Mouse (Mus musculus) stomach, postnatal 0 days (tissue): ENCODE results near the gene Dock1.

Experiments
- CTCF ChIP-seq: IDR thresholded peaks from 2 replicates; pipeline ENCODE4 v1.5.1; 2016; ENCODE audit warnings: antibody characterized with exemption, low read depth, mild to moderate bottlenecking, moderate library complexity
- EP300 ChIP-seq: optimal IDR thresholded peaks from 2 replicates; pipeline ENCODE3; 2016; ENCODE audit warnings: antibody characterized with exemption

DNA sequence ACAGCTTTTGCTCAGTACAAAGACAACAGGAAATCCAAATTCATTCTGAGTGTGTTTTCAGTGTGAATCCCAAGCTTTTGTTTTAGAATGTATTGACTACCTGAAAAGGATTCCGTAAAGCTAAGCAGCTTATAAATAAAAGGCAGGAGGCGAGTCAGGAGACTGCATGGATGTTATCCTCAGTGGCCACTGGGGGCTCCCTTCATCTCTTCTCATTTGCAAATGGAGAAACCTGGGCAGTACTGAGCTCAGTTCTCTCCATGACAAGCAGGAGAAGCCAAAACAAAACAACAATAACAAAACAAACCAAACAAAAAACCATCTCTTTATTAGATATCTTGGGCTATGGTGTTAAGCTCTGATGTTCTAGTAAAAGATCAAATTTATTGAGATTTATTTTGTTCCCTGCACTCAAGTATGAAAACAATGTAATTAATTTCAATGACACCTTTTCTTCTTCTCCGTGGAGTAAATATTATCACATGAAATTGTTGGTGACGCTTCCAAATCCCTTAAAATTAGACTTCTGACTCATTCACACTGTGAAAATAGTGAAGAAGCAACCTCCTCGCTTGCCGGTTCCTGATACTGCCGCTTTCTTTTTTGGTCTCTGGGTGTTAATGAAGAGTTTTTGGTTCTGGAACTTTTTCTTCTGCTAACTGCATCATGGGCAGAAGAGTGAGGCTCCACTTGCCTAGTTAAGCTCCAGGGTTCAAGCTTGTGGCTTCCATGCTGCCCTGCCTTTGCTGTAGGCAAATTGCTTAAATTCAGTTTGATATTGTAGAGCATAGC, 275.7 kb downstream of the Dock1 start:
- TF ChIP-seq CTCF (peak; percentile 52), EP300 (no peak)
